In the genomic region with DNA sequence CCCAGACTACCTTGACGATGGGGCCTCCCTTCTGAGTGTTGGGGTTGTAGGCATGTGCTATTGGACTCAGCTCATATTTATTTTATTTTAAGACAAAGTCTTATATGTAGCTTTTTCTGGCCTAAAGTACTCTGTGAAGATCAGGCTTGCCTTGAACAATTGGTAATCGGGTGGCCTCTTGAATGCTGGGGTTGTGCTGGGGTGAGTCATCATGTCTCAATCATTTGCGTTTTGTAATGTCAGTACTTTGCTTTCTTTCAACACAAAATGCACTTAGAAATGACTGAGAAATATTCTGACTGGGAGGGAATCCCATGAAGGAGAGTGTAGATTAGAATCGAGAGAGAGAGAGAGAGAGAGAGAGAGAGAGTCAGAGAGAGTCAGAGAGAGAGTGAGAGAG, we compare ENCODE assay signal across 20 mouse cellular contexts. TPM values are rescaled to one million over a fixed set of nuclear protein-coding genes. Genes with fewer than 3 reads are reported as not detected.
DNase-seq lines count a peak whose midpoint lies in the region; ATAC-seq lines count a peak whose summit lies in the region.
"Had no signal": no experiment of that assay in that cellular context is flagged by ENCODE, and none has a peak within 500 bp of the region (broad histone marks: within the 10 kb centered on the region; RNA-seq: fewer than 3 reads in every experiment).

No protein-coding gene starts in this region.

- DNase-seq in adrenal gland, adult 8-10 months, result peak; percentile 29
- DNase-seq in adrenal gland, adult 18-20 months (ENCODE audit: low spot score in 2 of 2), result no peak
- peak; percentile 71 for DNase-seq in 3T3-L1 (ENCODE audit: low read depth, low spot score)
- peak; percentile 76 for DNase-seq in NIH3T3 (ENCODE audit: low read depth)
- DNase-seq in adrenal gland, postnatal 36 days, result peak; percentile 24 to 34
- DNase-seq in forebrain, embryonic 11.5 days (ENCODE audit: low spot score), result no peak
- no peak for DNase-seq in kidney, adult 8-10 months
- DNase-seq in layer of hippocampus, adult 8-10 months (ENCODE audit: low spot score in 2 of 2), result no peak
- DNase-seq: cerebellum, adult 11-12 months; cerebellum, adult 9-10 months; cerebellum, postnatal 25 days; forebrain, postnatal 0 days; gastrocnemius, postnatal 14 days; heart, postnatal 36 days; kidney, adult 9 months had no signal

- ATAC-seq in forebrain, embryonic 11.5 days (replicated peaks; ENCODE audit: low FRiP score), result no peak
- ATAC-seq: forebrain, embryonic 13.5 days; forebrain, postnatal 0 days; intestine, postnatal 0 days had no signal

- no peak overlapping the region for H3K4me3 ChIP-seq in forebrain, embryonic 11.5 days (ENCODE audit: low read depth, low read length)
- H3K4me3 ChIP-seq: embryonic facial prominence, embryonic 12.5 days; forebrain, embryonic 13.5 days; heart, embryonic 13.5 days; hindbrain, embryonic 15.5 days had no signal

- 88% methylated on average over 4 of the region's 4 CpGs for WGBS in forebrain, embryonic 11.5 days

- no peak overlapping the region for H3K27ac ChIP-seq in forebrain, embryonic 11.5 days (ENCODE audit: low read depth, low read length)
- H3K27ac ChIP-seq: embryonic facial prominence, embryonic 12.5 days; forebrain, embryonic 13.5 days; heart, embryonic 13.5 days; hindbrain, embryonic 15.5 days had no signal

- H3K9me3 ChIP-seq in forebrain, embryonic 11.5 days (ENCODE audit: control insufficient read depth, low read length), result no peaks in the 10 kb centered on the region
- H3K9me3 ChIP-seq: embryonic facial prominence, embryonic 12.5 days; forebrain, embryonic 13.5 days; heart, embryonic 13.5 days; hindbrain, embryonic 15.5 days had no signal

- H3K27me3 ChIP-seq in forebrain, embryonic 11.5 days (ENCODE audit: control insufficient read depth, insufficient read depth, low read length), result no peaks in the 10 kb centered on the region
- H3K27me3 ChIP-seq: embryonic facial prominence, embryonic 12.5 days; forebrain, embryonic 13.5 days; heart, embryonic 13.5 days; hindbrain, embryonic 15.5 days had no signal

- H3K4me2 ChIP-seq in forebrain, embryonic 11.5 days (ENCODE audit: low read depth, low read length, severe bottlenecking), result no peak overlapping the region
- H3K4me2 ChIP-seq: embryonic facial prominence, embryonic 12.5 days; forebrain, embryonic 13.5 days; heart, embryonic 13.5 days; hindbrain, embryonic 15.5 days had no signal

- peaks cover 3% of the 10 kb centered on the region; the same call in 1 of the 2 replicates for H3K36me3 ChIP-seq in forebrain, embryonic 11.5 days (ENCODE audit: control insufficient read depth, insufficient read depth, low read length)

- H3K9ac ChIP-seq in forebrain, embryonic 11.5 days (ENCODE audit: low read length), result no peak overlapping the region
- H3K9ac ChIP-seq: embryonic facial prominence, embryonic 12.5 days; forebrain, embryonic 13.5 days; forebrain, postnatal 0 days; heart, embryonic 13.5 days; hindbrain, embryonic 15.5 days had no signal

- no peaks in the 10 kb centered on the region for H3K4me1 ChIP-seq in forebrain, embryonic 11.5 days (replicated peaks; ENCODE audit: control insufficient read depth, insufficient read depth, low read length)

RNA-seq across cellular contexts. Expression of gene Hnrnpr, which starts 9.3 kb away (rescaled TPM):
- total RNA-seq in adrenal gland, adult 8-10 months (2022), result 10 to 100 TPM; 71.9 to 94.0 (median 83.8) TPM
- 10 to 100 TPM; 52.2 to 64.3 TPM for total RNA-seq in adrenal gland, adult 18-20 months (2021)
- total RNA-seq in adrenal gland, postnatal 36 days (2021), result 10 to 100 TPM; 73.9 to 81.7 TPM
- 193 and 215 TPM in 2 replicates for polyA plus RNA-seq in forebrain, embryonic 11.5 days (2014; fragmentation: Nextera tagmentation; extraction: Ambion mirVana)
- total RNA-seq in layer of hippocampus, adult 8-10 months (2022), result 100 to 1,000 TPM in 1 of 4 experiments, 10 to 100 TPM in 3; 76.5 to 101 (median 87.2) TPM

RNA-seq across cellular contexts. Expression of gene Zfp46, which starts 35.5 kb away (rescaled TPM):
- total RNA-seq in adrenal gland, adult 8-10 months (2022), result 10 to 100 TPM; 16.2 to 20.8 (median 18.1) TPM
- 10 to 100 TPM; 15.5 to 17.2 TPM for total RNA-seq in adrenal gland, adult 18-20 months (2021)
- 10 to 100 TPM; 17.0 to 21.4 TPM for total RNA-seq in adrenal gland, postnatal 36 days (2021)
- polyA plus RNA-seq in forebrain, embryonic 11.5 days (2014; fragmentation: Nextera tagmentation; extraction: Ambion mirVana), result 28.2 and 30.8 TPM in 2 replicates
- total RNA-seq in layer of hippocampus, adult 8-10 months (2022), result 10 to 100 TPM; 34.4 to 60.0 (median 42.5) TPM

Comparison
In these comparisons a context has a peak if more than half of its experiments do, and no peak if none do; other contexts are left out.
1. DNase-seq: peak in adrenal gland, adult 8-10 months (single experiment), 3T3-L1 (single experiment), NIH3T3 (single experiment) and adrenal gland, postnatal 36 days (2 of 2); none in adrenal gland, adult 18-20 months (0 of 2), forebrain, embryonic 11.5 days (single experiment), kidney, adult 8-10 months (0 of 2) and layer of hippocampus, adult 8-10 months (0 of 2).